Comparison of ENCODE assay signal across 8 mouse cellular contexts in the genomic region with DNA sequence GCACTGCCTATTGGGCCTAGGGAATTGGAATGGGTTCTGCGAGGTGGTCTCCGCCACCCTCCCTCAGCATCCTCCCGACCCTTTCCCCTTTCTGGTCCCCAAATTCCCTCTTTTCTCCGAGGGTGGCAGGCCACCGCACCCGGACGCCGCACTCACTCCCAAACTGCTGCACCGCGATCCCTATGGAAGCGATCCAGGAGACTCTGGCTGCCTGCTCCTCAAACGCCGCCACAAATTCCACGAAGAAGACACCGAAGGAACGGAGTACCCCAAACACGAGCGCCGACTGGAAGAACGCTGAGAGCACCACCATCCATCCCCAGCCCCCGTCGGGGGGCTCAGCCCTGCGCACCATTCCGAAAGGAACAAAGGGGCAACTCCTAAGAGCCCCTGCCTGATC. TPM values are rescaled to one million over a fixed set of nuclear protein-coding genes. Genes with fewer than 3 reads are reported as not detected.
DNase-seq lines count a peak whose midpoint lies in the region; ATAC-seq and TF ChIP-seq lines count a peak whose summit lies in the region.

No protein-coding gene starts in this region.

- H3K4me3 ChIP-seq in liver, adult 2 months (ENCODE audit: insufficient read depth, low read depth, low read length), result peak overlapping the region; percentile 59
- peak overlapping the region; percentile 52 for H3K4me3 ChIP-seq in hindbrain, embryonic 11.5 days (ENCODE audit: low read depth, low read length)
- H3K4me3 ChIP-seq in midbrain, embryonic 12.5 days, result peak overlapping the region; percentile 61

- TF ChIP-seq POLR2A in liver, adult 2 months (IDR thresholded peaks at IDR 0.05; ENCODE audit: extremely low read depth, insufficient read depth, low read length), result no peak

- 19% methylated on average over 24 of the region's 24 CpGs for WGBS in liver, adult 2 months
- WGBS in hindbrain, embryonic 11.5 days, result under 1% methylated on average over 24 of the region's 24 CpGs
- under 1% methylated on average over 24 of the region's 24 CpGs for WGBS in midbrain, embryonic 12.5 days

- peak overlapping the region; percentile 51; the same call in 1 of the 2 replicates for H3K27ac ChIP-seq in liver, adult 2 months (replicated peaks; ENCODE audit: insufficient read depth, low read depth, low read length)
- peak overlapping the region; percentile 74 for H3K27ac ChIP-seq in hindbrain, embryonic 11.5 days (ENCODE audit: low read depth, low read length)
- H3K27ac ChIP-seq in midbrain, embryonic 12.5 days (replicated peaks), result peak overlapping the region; percentile 90

- H3K79me2 ChIP-seq in liver, adult 2 months (ENCODE audit: control insufficient read depth, insufficient read depth, low read length), result no peaks in the 10 kb centered on the region

- TF ChIP-seq CTCF in liver, adult 2 months (IDR thresholded peaks at IDR 0.05; ENCODE audit: low read depth, low read length), result no peak

- no peak for DNase-seq in liver, adult 2 months (ENCODE audit: extremely low read depth, low read depth, low spot score)
- no peak for DNase-seq in liver
- peak; percentile 72 to 73 for DNase-seq in cerebellum, postnatal 25 days
- no peak for DNase-seq in hindbrain, embryonic 11.5 days (ENCODE audit: low spot score)
- DNase-seq in ovary, adult 18-20 months (ENCODE audit: low spot score), result no peak
- DNase-seq in gastrocnemius, postnatal 10 days, result no peak
- DNase-seq in layer of hippocampus, postnatal 36 days, result no peak

- peak overlapping the region; percentile 55 for H3K9ac ChIP-seq in liver, adult 2 months (ENCODE audit: low read depth, low read length)
- H3K9ac ChIP-seq in hindbrain, embryonic 11.5 days (ENCODE audit: low read depth, low read length), result peak overlapping the region; percentile 76
- peak overlapping the region; percentile 77 for H3K9ac ChIP-seq in midbrain, embryonic 12.5 days (replicated peaks)

- no peaks in the 10 kb centered on the region for H3K4me1 ChIP-seq in liver, adult 2 months (ENCODE audit: control insufficient read depth, insufficient read depth, low read length)
- H3K4me1 ChIP-seq in hindbrain, embryonic 11.5 days (replicated peaks; ENCODE audit: control insufficient read depth, insufficient read depth, low read length), result 0 out of 2 replicates have a peak, but pooled peaks cover 5% of the 10 kb centered on the region
- peaks cover 33% of the 10 kb centered on the region for H3K4me1 ChIP-seq in midbrain, embryonic 12.5 days

- no peaks in the 10 kb centered on the region for H3K36me3 ChIP-seq in liver, adult 2 months (ENCODE audit: control insufficient read depth, insufficient read depth, low read length)
- H3K36me3 ChIP-seq in hindbrain, embryonic 11.5 days (ENCODE audit: control insufficient read depth, insufficient read depth, low read length), result no peaks in the 10 kb centered on the region
- peaks cover 16% of the 10 kb centered on the region for H3K36me3 ChIP-seq in midbrain, embryonic 12.5 days

- ATAC-seq in hindbrain, embryonic 11.5 days (ENCODE audit: low FRiP score), result no peak
- no peak for ATAC-seq in midbrain, embryonic 12.5 days (ENCODE audit: low FRiP score, low read depth)

- H3K4me2 ChIP-seq in hindbrain, embryonic 11.5 days (replicated peaks; ENCODE audit: low read depth, low read length), result peak overlapping the region; percentile 63
- peak overlapping the region; percentile 88 for H3K4me2 ChIP-seq in midbrain, embryonic 12.5 days (replicated peaks)

- no peaks in the 10 kb centered on the region for H3K27me3 ChIP-seq in liver, adult 2 months (ENCODE audit: control insufficient read depth, insufficient read depth, low read length)
- H3K27me3 ChIP-seq in hindbrain, embryonic 11.5 days (ENCODE audit: control insufficient read depth, insufficient read depth, low read length), result peaks cover 19% of the 10 kb centered on the region
- peaks cover 55% of the 10 kb centered on the region for H3K27me3 ChIP-seq in midbrain, embryonic 12.5 days

- H3K9me3 ChIP-seq in hindbrain, embryonic 11.5 days (ENCODE audit: control insufficient read depth, low read length), result no peaks in the 10 kb centered on the region
- no peaks in the 10 kb centered on the region for H3K9me3 ChIP-seq in midbrain, embryonic 12.5 days

RNA-seq across cellular contexts. Expression of a gene that starts 0.5 kb away (rescaled TPM):
- 0.47 and 1.3 TPM in 2 replicates for total RNA-seq in liver, adult 2 months (2014; rRNA removed)
- 1.7 and 3.3 TPM in 2 replicates for polyA plus RNA-seq in liver, adult 2 months (2012; rRNA removed)
- 10.9 and 14.3 TPM in 2 replicates for polyA plus RNA-seq in hindbrain, embryonic 11.5 days (2014; fragmentation: Nextera tagmentation; extraction: Ambion mirVana)
- polyA plus RNA-seq in midbrain, embryonic 12.5 days (2016; fragmentation: Nextera tagmentation; extraction: Ambion mirVana), result 19.0 and 19.5 TPM in 2 replicates
- total RNA-seq in gastrocnemius, postnatal 10 days (2021), result 1 to 10 TPM; 1.1 to 3.7 TPM
- 1 to 10 TPM; 6.9 to 9.4 TPM for total RNA-seq in layer of hippocampus, postnatal 36 days (2021)

RNA-seq across cellular contexts. Expression of a gene that starts 7.8 kb away (rescaled TPM):
- total RNA-seq in liver, adult 2 months (2014; rRNA removed), result 6.6 and 12.5 TPM in 2 replicates
- polyA plus RNA-seq in liver, adult 2 months (2012; rRNA removed), result 37.1 and 84.4 TPM in 2 replicates
- 0.40 and 0.51 TPM in 2 replicates for polyA plus RNA-seq in hindbrain, embryonic 11.5 days (2014; fragmentation: Nextera tagmentation; extraction: Ambion mirVana)
- 1.9 and 2.8 TPM in 2 replicates for polyA plus RNA-seq in midbrain, embryonic 12.5 days (2016; fragmentation: Nextera tagmentation; extraction: Ambion mirVana)
- under 1 TPM in 1 of 2 experiments, not detected in 1; 0.63 TPM for total RNA-seq in gastrocnemius, postnatal 10 days (2021)
- total RNA-seq in layer of hippocampus, postnatal 36 days (2021), result 10 to 100 TPM; 30.5 to 34.6 TPM

RNA-seq across cellular contexts. Expression of a gene that starts 9.3 kb away (rescaled TPM):
- 0.74 and 0.81 TPM in 2 replicates for total RNA-seq in liver, adult 2 months (2014; rRNA removed)
- 0.56 and 1.3 TPM in 2 replicates for polyA plus RNA-seq in liver, adult 2 months (2012; rRNA removed)
- 5.0 and 5.9 TPM in 2 replicates for polyA plus RNA-seq in hindbrain, embryonic 11.5 days (2014; fragmentation: Nextera tagmentation; extraction: Ambion mirVana)
- polyA plus RNA-seq in midbrain, embryonic 12.5 days (2016; fragmentation: Nextera tagmentation; extraction: Ambion mirVana), result 5.2 and 5.4 TPM in 2 replicates
- total RNA-seq in gastrocnemius, postnatal 10 days (2021), result 10 to 100 TPM; 12.6 to 21.5 TPM
- 1 to 10 TPM; 1.1 to 1.3 TPM for total RNA-seq in layer of hippocampus, postnatal 36 days (2021)

RNA-seq across cellular contexts. Expression of a gene that starts 17.4 kb away (rescaled TPM):
- 6.5 and 9.9 TPM in 2 replicates for total RNA-seq in liver, adult 2 months (2014; rRNA removed)
- 30.6 and 34.0 TPM in 2 replicates for polyA plus RNA-seq in liver, adult 2 months (2012; rRNA removed)
- 229 and 230 TPM in 2 replicates for polyA plus RNA-seq in hindbrain, embryonic 11.5 days (2014; fragmentation: Nextera tagmentation; extraction: Ambion mirVana)
- polyA plus RNA-seq in midbrain, embryonic 12.5 days (2016; fragmentation: Nextera tagmentation; extraction: Ambion mirVana), result 210 and 213 TPM in 2 replicates
- 10 to 100 TPM; 46.0 to 51.4 TPM for total RNA-seq in gastrocnemius, postnatal 10 days (2021)
- 10 to 100 TPM; 41.4 to 45.6 TPM for total RNA-seq in layer of hippocampus, postnatal 36 days (2021)

RNA-seq across cellular contexts. Expression of a gene that starts 19.3 kb away (rescaled TPM):
- total RNA-seq in liver, adult 2 months (2014; rRNA removed), result 0.28 and 1.5 TPM in 2 replicates
- polyA plus RNA-seq in liver, adult 2 months (2012; rRNA removed), result 5.8 and 6.8 TPM in 2 replicates
- polyA plus RNA-seq in hindbrain, embryonic 11.5 days (2014; fragmentation: Nextera tagmentation; extraction: Ambion mirVana), result 10.2 and 11.6 TPM in 2 replicates
- 10.5 and 12.4 TPM in 2 replicates for polyA plus RNA-seq in midbrain, embryonic 12.5 days (2016; fragmentation: Nextera tagmentation; extraction: Ambion mirVana)
- total RNA-seq in gastrocnemius, postnatal 10 days (2021), result 1 to 10 TPM; 2.8 to 3.8 TPM
- total RNA-seq in layer of hippocampus, postnatal 36 days (2021), result 1 to 10 TPM; 3.9 to 5.1 TPM

Comparison
In these comparisons a context has a peak if more than half of its experiments do, and no peak if none do; other contexts are left out.
1. DNase-seq: peak in cerebellum, postnatal 25 days (2 of 2); none in liver, adult 2 months (single experiment), liver (single experiment), hindbrain, embryonic 11.5 days (single experiment), ovary, adult 18-20 months (single experiment), gastrocnemius, postnatal 10 days (single experiment) and layer of hippocampus, postnatal 36 days (0 of 2).
2. Peak in every context shown above with its lines, with median percentiles within 50 percentile points of each other: H3K27ac ChIP-seq, H3K4me3 ChIP-seq and H3K9ac ChIP-seq.